Mouse (Mus musculus) cerebral cortex, adult 2 months (tissue): Measurements from ENCODE around the gene Cdkn1a.

Source experiments
- WGBS: fragments of 180-500 bp; shearing (Covaris S2); methylation state at CpG from one replicate; pipeline ENCODE4 v1.1.7; 2018; 5-methylcytosine and 5-hydroxymethylcytosine counted together

Gene Cdkn1a

GRCm38 (mm10) chr17:29059581-29059980 is 31.2 kb upstream of the Cdkn1a start:
- 93% methylated on average over 3 of the region's 3 CpGs for WGBS

DNA sequence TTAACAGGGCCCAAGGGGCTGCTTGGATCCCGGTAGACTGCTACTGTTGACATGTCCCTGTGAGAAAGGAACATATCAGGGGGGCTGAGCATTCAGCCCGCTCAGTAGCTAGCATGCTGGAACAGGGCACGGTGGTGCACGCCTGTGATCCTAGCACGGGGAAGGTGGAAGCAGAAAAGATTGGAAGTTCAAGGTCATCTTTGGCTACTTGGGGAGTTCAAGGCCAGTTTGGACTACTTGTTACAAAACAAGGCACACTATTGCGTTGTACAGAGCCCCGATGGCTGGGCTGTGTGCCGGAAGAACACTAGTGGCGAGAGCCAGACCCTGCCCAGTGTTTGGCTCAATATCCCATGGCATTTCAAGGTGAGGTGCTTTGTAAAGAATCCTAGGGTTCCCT is 29.8 kb upstream of the Cdkn1a start:
- 96% methylated on average over 9 of the region's 9 CpGs for WGBS

DNA sequence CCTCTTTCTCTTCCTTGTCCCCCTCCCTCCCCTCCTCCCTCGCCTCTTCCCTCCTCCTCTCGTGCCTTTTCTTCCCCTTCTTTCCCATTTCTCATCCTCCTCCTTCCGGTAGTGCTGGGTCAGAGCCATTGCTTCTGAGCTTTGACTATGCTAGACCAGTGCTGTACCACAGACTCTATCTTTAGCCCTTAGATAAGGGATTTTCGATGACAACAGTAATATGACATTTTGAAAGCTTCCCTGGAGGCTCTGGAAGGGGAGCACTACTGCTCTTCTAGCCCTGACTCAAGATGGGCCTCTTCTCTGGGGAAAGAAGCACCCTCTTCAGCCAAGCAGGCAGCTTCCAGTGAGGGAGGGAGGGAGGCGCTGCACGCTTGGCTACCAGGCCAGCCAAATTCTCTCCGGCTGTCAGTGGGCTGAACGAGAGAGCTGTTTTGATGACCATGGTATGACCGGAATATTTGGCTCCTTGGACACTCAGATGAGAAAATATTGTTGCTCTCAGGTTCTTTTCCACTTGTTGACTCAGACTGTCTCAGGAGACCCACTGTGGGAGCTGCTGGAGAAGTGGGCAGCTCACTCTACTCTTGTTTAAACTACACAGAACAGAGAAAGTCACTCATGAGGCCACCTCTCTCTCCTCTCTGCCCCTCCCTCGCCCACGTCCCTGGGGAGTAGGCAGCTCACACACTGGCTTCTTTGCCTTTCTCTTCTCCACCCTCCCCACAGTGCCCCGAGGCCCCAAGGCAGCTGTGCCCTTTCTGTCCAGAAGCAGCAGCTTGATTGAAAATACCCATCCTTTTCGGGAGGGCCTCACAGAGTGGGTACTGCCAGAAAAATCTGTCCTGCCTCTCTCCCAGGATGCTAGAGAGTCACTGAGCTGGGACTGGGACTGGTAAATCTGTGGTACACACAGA is 28.4 kb upstream of the Cdkn1a start:
- WGBS, result 55% methylated on average over 13 of the region's 13 CpGs

DNA sequence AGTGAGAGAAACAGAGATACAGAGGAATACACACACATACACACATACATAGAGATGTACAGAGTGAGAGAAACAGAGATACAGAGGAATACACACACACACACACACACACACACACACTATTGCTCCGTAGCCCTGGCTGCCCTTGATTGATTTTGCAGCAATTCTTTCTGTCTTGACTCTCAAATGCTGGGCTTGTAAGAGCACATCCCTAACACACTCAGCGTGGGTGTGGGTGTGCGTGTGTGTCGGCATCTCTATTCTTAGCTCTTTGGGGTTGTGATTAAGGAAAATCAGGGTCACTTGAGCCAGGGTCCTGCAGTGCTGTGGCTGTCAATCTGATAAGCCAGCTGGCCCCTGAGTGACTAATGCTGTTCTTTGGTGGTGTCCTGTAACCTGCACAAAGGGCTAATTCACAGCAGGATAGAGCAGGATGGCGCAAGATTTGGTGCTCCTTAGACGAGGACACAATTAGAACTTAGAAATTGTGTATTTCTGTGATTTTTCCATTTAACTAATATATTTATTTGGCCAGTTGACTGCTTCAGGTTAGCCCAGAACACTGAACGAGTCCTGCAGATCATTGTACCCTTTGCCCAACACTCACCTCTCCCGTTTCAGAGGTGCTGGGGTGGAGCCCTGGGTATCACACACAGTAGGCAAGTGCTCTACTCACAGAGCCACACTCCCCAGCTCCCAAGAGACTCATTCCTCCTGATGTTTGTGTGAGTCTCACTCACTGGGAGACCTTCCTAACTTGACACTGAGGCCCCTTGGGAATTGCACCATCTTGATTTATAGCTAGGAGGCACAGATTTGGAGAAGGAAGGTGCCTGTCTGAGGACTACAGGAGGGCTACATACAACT is 27.4 kb upstream of the Cdkn1a start:
- 53% methylated on average over 8 of the region's 8 CpGs for WGBS

- 89% methylated on average over 2 of the region's 2 CpGs for WGBS
These were observed 26.8 kb upstream of the Cdkn1a start for GRCm38 (mm10) chr17:29063988-29064285.

DNA sequence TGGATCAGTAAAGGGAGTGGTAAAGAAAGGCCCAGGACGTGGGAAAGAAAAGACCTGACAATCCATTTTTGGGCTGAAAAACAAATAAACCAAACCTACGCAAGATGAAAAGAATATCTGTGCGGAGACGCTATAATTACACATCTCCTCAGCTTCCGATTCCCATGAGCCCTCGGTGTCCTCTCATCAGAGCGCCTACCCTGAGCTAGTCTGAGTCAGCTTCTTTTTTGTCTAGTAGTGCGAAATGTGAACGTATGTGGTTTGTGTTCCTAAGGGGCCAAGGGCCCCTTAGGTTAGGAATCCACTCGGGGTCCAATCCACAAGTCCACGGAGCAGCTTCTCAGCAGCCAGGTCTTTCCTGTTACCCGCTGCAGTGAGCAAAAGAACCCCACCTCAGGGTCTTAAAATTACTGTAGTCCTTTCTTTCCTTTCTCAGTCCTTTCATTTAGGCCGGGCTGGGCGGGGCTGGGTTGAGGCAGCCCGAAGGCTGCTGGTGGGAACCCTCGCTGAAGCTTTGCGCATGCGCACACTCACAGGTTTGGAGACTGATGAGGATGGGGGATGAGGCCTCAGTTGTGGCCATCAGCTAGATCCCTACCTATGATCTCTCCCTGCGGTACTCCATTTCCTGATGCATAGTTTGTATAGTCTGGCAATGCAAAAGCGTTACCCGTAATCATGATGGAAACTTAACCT is 25.4 kb upstream of the Cdkn1a start:
- WGBS, result 86% methylated on average over 21 of the region's 21 CpGs

DNA sequence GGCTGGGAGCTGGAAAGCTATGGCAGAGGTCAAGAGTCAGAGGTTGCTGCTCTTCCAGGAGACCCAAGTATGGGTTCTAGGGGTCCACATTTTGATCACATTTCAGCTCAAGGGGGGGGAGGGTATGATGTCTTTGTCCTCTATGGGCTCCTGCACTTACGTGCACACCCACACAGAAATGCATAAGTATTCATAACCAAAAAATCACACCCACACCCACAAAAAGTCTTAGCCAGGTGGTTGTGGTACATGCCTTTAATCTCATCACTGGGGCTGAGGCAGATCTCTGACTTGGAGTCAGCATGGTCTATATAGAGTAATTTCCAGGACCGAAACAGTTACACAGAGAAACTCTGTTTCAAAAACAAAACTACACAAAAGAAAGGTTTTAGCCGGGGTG is 24.8 kb upstream of the Cdkn1a start:
- 83% methylated on average over 3 of the region's 3 CpGs for WGBS

DNA sequence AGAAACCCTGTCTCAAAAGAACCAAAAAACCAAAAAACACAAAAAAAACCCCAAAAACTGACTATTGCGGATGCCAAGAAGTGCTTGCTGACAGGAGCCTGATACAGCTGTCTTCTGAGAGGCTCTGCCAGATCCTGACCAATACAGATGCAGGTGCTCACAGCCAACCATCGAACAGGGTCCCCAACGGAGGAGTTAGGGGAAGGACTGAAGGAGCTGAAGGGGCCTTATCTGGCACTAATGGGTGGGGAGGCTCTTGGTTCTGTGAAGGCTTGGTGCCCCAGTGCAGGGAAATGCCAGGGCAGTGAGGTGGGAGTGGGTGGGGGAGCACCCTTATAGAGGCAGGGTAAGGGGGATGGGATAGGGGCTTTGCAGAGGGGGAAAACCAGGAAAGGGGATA is 23.4 kb upstream of the Cdkn1a start:
- 90% methylated on average over 3 of the region's 3 CpGs for WGBS

- WGBS, result 78% methylated on average over 5 of the region's 5 CpGs
These were observed 22.9 kb upstream of the Cdkn1a start for GRCm38 (mm10) chr17:29067847-29068246.

DNA sequence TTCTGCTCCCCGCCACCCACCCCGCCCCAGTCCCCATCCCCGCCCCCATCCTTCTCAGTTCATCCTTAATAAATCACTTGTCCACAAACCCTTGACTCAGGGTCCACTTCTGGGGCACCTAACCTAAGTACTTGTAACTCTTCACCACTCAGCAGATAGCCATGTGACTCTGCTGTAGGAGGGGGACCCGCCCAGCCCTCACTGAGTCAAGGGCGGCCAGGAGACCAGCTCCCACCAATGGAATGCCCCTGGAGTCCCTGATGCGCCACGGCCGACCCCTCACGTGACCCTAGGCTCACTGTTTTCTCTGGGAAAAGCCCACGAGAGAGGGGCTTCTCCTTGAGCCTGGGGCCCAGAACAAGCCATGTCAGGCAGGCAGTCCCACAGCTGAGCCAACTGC is 21.7 kb upstream of the Cdkn1a start:
- WGBS, result 90% methylated on average over 10 of the region's 10 CpGs

DNA sequence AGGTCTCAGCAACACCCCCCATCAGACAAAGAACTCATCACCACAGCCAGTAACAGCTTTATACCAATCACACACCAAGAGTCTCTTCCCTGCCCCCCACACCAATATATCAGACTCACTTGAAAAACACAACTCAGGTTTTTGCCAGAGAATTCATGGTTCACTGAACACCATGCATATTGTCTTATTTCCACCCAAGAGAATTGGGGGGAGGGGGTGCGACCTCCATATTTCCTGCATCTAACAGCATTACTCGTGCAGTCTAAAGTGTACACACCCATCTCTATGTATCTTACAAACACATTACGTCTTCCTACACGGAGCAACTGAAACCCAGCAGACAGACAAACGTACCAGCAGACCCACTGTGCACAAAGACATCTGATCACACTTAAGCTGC is 19.0 kb upstream of the Cdkn1a start:
- WGBS, result 81% methylated on average over 5 of the region's 5 CpGs

- 56% methylated on average over 11 of the region's 11 CpGs for WGBS
These were observed 18.0 kb upstream of the Cdkn1a start for GRCm38 (mm10) chr17:29072701-29073307.

DNA sequence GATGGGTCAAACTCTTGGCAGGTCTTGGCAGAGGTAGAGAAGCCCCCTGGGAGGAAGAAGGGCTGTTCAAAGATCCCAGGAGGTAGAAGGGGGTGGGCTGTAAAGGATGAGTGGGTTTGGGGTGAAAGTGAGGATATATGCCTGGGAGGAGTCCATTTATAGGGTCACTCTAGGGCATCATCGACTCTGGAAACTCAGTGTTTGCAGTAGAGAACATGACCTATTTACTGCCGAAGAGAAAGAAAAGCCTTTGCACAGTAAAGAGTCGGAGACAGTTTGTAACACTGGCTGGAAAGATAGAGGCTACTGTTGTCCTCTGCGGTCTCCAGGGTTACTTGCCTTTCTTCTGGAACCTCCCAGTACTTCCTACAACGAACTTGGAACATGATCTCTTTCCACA is 17.5 kb upstream of the Cdkn1a start:
- 39% methylated on average over 5 of the region's 5 CpGs for WGBS

DNA sequence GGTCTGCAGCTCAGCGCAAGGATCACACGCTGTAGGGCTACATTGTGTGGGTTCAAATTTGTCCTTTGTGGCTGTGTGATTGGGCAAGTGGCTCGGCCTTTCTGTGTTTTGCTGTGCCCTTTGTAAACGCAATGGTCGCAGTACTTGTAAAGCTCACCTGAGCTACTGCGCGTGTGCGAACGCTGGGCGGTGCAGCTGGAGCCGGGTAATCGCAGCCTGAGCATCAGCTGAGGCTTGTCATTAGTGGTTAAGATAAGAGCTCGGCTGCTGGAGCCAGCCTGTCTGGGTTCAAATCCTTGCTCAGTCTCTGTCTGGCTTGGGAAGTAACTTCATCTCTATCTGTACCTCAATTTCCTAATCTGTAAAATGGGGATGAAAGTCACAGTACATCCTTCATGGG is 16.7 kb upstream of the Cdkn1a start:
- 92% methylated on average over 13 of the region's 13 CpGs for WGBS

GRCm38 (mm10) chr17:29076235-29076634 is 14.5 kb upstream of the Cdkn1a start:
- WGBS, result 78% methylated on average over 8 of the region's 8 CpGs

DNA sequence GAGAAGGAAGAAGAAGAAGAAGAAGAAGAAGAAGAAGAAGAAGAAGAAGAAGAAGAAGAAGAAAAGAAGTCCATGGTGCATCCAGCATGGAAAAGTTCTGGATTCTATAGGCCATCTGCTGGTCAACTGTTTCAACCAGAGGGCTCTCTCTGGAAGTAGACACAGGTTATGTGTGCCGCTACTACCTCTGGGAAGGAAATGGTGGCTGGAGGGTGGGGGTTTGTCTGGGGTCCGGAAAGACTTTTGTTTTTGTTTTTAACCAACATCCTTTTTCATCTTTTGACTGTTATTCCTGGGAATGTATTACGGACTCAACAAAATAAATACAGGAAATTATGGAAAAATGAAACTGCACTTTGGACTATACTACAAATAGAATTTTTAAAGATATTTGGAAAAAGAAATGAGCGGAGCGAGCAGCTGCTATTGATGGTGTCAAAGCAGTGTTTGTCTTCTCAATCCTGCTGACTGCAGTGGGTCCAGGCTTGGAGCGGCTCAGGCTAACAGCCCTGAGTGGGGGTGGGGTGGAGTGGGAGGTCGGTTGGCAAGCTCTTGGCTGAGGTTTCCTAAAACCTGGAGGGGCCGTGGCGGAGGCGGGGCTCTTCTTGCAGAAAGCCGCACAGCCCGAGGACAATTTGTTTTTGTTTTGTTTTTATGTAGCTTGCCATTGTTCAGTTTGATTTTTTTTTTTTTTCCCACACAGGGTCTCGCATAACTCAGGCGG is 12.8 kb upstream of the Cdkn1a start:
- 16% methylated on average over 14 of the region's 14 CpGs for WGBS

- WGBS, result 26% methylated on average over 25 of the region's 25 CpGs
These were observed 12.0 kb upstream of the Cdkn1a start for GRCm38 (mm10) chr17:29078519-29079383.

DNA sequence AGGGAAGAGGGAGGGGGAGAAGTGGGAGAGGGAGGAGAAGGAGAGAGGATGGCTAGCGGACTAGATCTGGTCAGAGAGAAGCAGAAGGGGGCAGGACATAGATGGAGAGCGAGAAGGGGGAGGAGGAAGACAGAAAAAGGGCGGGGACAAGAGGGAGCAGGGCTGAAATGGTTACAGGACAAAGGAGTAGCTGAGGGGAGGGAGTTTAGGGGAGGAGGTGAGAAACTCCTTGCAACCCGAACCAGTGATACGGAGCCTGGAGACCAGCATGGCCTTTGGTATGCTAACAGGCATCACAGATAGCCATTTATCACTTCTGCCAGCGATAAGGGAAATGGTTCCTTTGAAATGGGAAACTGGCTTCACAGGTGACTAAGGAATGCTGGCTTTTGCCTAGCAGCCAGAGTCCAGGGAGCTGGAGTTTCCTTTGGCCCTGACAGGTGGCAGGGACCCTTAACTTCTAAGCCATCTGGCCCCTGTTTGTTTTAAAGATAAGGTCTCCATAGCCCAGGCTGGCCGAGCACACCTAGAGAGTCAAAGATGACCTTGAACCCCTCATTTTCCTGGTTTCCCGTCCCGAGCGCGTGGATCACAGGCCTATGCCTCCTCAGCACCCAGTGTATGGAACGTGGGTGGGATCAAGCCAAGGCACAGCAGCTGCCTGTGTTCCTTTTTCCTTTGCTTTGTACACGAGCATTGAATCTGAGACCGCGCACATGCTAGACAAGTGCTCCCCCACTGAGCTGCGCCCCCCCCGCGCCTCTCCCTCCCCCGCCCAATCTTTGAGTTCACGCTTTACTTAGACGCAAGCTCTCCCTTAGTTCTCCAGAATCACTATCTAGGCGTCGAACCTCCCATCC is 9.8 kb upstream of the Cdkn1a start:
- WGBS, result 38% methylated on average over 23 of the region's 23 CpGs
